Mouse (Mus musculus): ENCODE measurements around the gene Slc39a10. TPM values are rescaled to one million over a fixed set of nuclear protein-coding genes. Genes with fewer than 3 reads are reported as not detected.
"Not testable (repeated sequence)": the region's sequence is repeated elsewhere in the genome, so short reads cannot be mapped to it uniquely, and the experiment has no call there.

Slc39a10 gene
- polyA plus RNA-seq, 1 experiment from 2014 or later: 99.9 TPM

DNA sequence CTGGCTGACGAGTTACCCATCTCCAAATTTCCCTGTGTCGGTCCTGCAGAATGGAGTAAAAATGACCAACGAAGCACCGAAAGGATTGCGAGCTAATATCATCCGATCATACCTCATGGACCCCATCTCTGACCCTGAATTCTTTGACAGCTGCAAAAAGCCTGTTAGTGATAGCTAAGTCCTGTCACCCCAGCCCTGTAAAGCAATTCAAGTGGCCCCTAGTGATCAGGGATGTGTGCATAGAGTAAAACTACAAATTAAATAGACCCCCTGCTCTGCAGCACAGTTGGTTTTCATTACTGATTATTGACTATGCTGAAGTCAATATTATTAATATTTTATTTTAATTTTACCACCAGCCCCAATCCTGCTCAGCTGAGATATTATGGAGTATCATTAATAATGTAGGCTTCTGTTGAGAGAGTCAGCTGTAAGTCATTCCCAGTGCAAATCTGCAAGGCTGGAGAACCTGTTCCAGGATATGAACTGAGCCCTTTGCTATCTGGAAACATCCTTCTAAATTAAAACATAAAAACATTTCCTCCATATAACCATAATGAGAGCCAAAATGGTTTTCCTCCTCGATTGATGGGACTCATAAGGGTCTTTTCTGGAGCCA is 122.5 kb downstream of the Slc39a10 start:
- not testable (repeated sequence) for H3K27me3 ChIP-seq (ENCODE audit: control insufficient read depth, insufficient read depth, low read length); ATAC-seq (ENCODE audit: low FRiP score); H3K4me2 ChIP-seq (replicated peaks; ENCODE audit: low read depth, low read length); H3K4me1 ChIP-seq (replicated peaks; ENCODE audit: control insufficient read depth, insufficient read depth, low read length); H3K4me3 ChIP-seq (ENCODE audit: low read depth, low read length); H3K27ac ChIP-seq (ENCODE audit: low read depth, low read length); H3K36me3 ChIP-seq (ENCODE audit: control insufficient read depth, insufficient read depth, low read length); H3K9me3 ChIP-seq (ENCODE audit: control insufficient read depth, low read length); H3K9ac ChIP-seq (ENCODE audit: low read depth, low read length); DNase-seq (ENCODE audit: low spot score)
- WGBS: 83% methylated on average over 7 of the region's 7 CpGs

DNA sequence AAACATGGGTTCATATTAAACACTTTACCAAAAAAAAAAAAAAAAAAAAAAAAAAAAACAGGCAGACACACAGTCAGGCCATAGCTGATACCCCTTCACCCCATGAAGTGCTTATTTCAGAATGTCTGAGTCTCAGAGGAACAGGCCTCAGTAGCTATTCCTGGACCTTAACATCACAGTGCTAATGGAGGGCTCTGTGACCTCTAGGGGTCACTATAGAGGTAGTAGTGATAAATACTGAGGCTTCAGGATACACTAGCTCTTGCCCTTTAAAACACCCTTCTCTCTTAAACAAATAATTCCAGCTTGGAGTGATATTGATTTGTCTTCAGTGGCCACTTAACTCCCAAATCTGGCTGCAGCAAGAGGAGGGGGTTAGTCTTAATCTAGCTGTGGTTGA is 123.3 kb downstream of the Slc39a10 start:
- not testable (repeated sequence) for H3K9me3 ChIP-seq (ENCODE audit: control insufficient read depth, low read length); H3K36me3 ChIP-seq (ENCODE audit: control insufficient read depth, insufficient read depth, low read length); H3K27ac ChIP-seq (ENCODE audit: low read depth, low read length); H3K4me1 ChIP-seq (replicated peaks; ENCODE audit: control insufficient read depth, insufficient read depth, low read length); H3K4me2 ChIP-seq (replicated peaks; ENCODE audit: low read depth, low read length); DNase-seq (ENCODE audit: low spot score); H3K27me3 ChIP-seq (ENCODE audit: control insufficient read depth, insufficient read depth, low read length); H3K9ac ChIP-seq (ENCODE audit: low read depth, low read length); H3K4me3 ChIP-seq (ENCODE audit: low read depth, low read length); ATAC-seq (ENCODE audit: low FRiP score)

DNA sequence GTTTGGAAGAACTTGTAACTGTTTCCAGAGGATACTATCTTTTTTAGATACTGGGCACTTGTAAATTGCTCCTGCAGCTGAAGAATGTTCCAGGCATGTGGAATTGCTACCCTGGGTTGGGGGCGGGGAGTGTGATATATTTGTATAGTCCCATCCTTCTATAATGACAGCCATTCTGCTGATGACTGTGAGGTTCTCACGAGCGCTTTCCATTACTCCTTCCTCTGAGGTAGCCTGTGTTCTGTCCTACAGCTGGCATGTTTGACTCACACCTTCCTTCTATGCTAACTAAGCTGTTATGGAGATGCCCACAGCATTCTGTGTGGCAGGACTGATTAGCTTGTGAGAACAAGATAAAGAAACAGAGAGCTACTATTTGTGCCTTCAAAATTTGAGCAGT is 128.1 kb downstream of the Slc39a10 start:
- ATAC-seq (ENCODE audit: low FRiP score); DNase-seq (ENCODE audit: low spot score); H3K27me3 ChIP-seq (ENCODE audit: control insufficient read depth, insufficient read depth, low read length); H3K4me1 ChIP-seq (replicated peaks; ENCODE audit: control insufficient read depth, insufficient read depth, low read length); H3K9ac ChIP-seq (ENCODE audit: low read depth, low read length); H3K36me3 ChIP-seq (ENCODE audit: control insufficient read depth, insufficient read depth, low read length); H3K27ac ChIP-seq (ENCODE audit: low read depth, low read length); H3K9me3 ChIP-seq (ENCODE audit: control insufficient read depth, low read length); H3K4me2 ChIP-seq (replicated peaks; ENCODE audit: low read depth, low read length); H3K4me3 ChIP-seq (ENCODE audit: low read depth, low read length): not testable (repeated sequence)
- 88% methylated on average over 3 of the region's 3 CpGs for whole genome bisulfite sequencing

Measured in hindbrain, embryonic 11.5 days (tissue).